Mouse (Mus musculus): Measurements from ENCODE around the gene Fbxl3. TPM values are rescaled to one million over a fixed set of nuclear protein-coding genes. Genes with fewer than 3 reads are reported as not detected.
A peak's percentile ranks its signal among the peaks of the same experiment; 100 is the strongest.

Fbxl3 gene
- total and polyA plus RNA-seq, 3 experiments, result 40.0 to 82.8 (median 71.4) TPM

GRCm38 (mm10) chr14:103037016-103037415 lies 62.4 kb downstream of the Fbxl3 start:
- no peak for DNase-seq

- no peak for DNase-seq
Observed at GRCm38 (mm10) chr14:103034076-103034475, 65.3 kb downstream of the Fbxl3 start.

GRCm38 (mm10) chr14:103033271-103033823 lies 66.0 kb downstream of the Fbxl3 start:
- peak; percentile 78 for DNase-seq

Other genes with a start within 250 kb of the Fbxl3 start
- gene Kctd12, start 116.9 kb downstream of the Fbxl3 start, total RNA-seq (2021), result 10 to 100 TPM; 29.3 to 33.3 TPM
- 35.9 and 38.5 TPM in 2 replicates for gene Kctd12, start 116.9 kb downstream of the Fbxl3 start, polyA plus RNA-seq (2012; rRNA removed)
- gene Acod1, start 52.6 kb downstream of the Fbxl3 start, total RNA-seq (2021), result not detected
- gene Acod1, start 52.6 kb downstream of the Fbxl3 start, polyA plus RNA-seq (2012; rRNA removed), result 0.06 TPM in 1 of 2 replicates, not detected in the other
- gene Cln5, start 29.4 kb downstream of the Fbxl3 start, total RNA-seq (2021), result 10 to 100 TPM; 33.0 to 35.2 TPM
- gene Cln5, start 29.4 kb downstream of the Fbxl3 start, polyA plus RNA-seq (2012; rRNA removed), result 38.2 and 38.7 TPM in 2 replicates
- gene Mycbp2, start 247.2 kb upstream of the Fbxl3 start, total RNA-seq (2021), result 10 to 100 TPM; 46.3 to 53.7 TPM
- gene Mycbp2, start 247.2 kb upstream of the Fbxl3 start, polyA plus RNA-seq (2012; rRNA removed), result 11.9 and 16.0 TPM in 2 replicates

Data from adrenal gland, adult 2 months (tissue).